Mouse (Mus musculus) embryonic facial prominence, embryonic 10.5 days (tissue): Measurements from ENCODE around the gene Rnf148. TPM values are rescaled to one million over a fixed set of nuclear protein-coding genes. Genes with fewer than 3 reads are reported as not detected.

Experiments
- DNase-seq: peaks from one replicate; pipeline ENCODE4 v3.0.0-alpha.2; 2017; ENCODE audit warnings: low spot score
- H3K27ac ChIP-seq: fragments of 300-500 bp; sonication (generic); replicated peaks from 2 replicates; pipeline ENCODE4 v1.5.1; 2016; ENCODE audit warnings: mild to moderate bottlenecking
- H3K27me3 ChIP-seq: fragments of 300-500 bp; sonication (generic); replicated peaks from 2 replicates; pipeline ENCODE4 v1.6.1; 2016; ENCODE audit warnings: low read depth, mild to moderate bottlenecking; ENCODE audit not compliant: poor library complexity, severe bottlenecking
- H3K36me3 ChIP-seq: fragments of 300-500 bp; sonication (generic); replicated peaks from 2 replicates; pipeline ENCODE4 v1.6.1; 2016; ENCODE audit warnings: mild to moderate bottlenecking, moderate library complexity
- H3K4me1 ChIP-seq: fragments of 300-500 bp; sonication (generic); 2 replicates; pipeline ENCODE4 v1.6.1; 2016
- H3K4me3 ChIP-seq: fragments of 300-500 bp; sonication (generic); 2 replicates; pipeline ENCODE4 v1.5.1; 2016; ENCODE audit warnings: mild to moderate bottlenecking, moderate library complexity
- H3K9me3 ChIP-seq: fragments of 300-500 bp; sonication (generic); 2 replicates; pipeline ENCODE4 v1.6.1; 2016; ENCODE audit warnings: mild to moderate bottlenecking
- WGBS: fragments of 180-500 bp; shearing (Covaris S2); methylation state at CpG from one replicate; pipeline ENCODE4 v1.1.7; 2016; 5-methylcytosine and 5-hydroxymethylcytosine counted together
- polyA plus RNA-seq: library from polyadenylated mRNA; unstranded; fragments of >200 nt; fragmentation: Nextera tagmentation; extraction: Ambion mirVana; gene quantifications from 2 replicates; pipeline ENCODE4 v1.2.1, GENCODE M21; 2016

Gene Rnf148
- not detected in 2 replicates for polyA plus RNA-seq

DNA sequence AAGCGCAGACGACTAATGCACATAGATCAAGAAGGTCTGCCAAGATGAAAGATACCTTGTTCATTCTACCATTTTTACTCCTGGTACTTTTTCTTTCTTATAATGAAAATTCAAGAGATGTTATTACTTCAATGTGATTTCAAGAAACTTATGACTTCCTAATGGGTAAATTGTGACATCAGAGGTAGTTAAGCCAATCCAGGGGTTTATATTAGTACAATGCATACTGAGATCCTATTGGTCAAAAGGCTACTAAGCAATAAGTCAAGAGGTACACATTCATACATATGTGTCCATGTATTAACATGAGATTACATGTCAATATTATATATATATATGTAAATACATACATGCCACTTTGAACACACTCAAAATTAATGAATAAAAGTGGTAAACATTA lies at the start of gene Rnf148:
Rnf148 (minus strand) TSS at position 101 of the 400 bp plus-strand sequence.
- WGBS = 91% methylated on average over 2 of the region's 2 CpGs
- Histone ChIP-seq H3K36me3 (no peaks in the 10 kb centered on the region), H3K9me3 (no peaks in the 10 kb centered on the region), H3K27me3 (no peaks in the 10 kb centered on the region), H3K4me3 (no peak within 1 kb of the TSS), H3K27ac (no peak within 1 kb of the TSS), H3K4me1 (no peaks in the 10 kb centered on the region)
- no peak for DNase-seq

DNA sequence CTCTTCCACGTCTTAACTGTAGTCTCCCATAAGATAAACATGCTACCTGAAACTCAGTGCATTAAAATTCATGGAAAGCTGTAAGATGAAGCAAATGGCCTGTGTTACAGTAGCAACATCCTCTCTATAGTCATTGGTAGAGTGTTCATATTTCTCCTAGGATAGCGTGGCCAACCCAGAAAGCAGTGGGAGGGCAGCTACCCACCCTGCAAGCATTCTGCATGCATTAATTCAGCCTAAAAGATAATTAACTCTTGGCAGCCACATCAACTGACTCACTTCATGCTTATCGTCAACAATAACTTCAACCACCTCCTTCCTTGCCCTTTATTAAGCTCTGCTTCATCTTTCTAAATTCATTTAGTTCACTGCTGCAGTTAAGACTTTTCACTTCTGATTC lies 45.9 kb upstream of the Rnf148 start:
- WGBS = 87% methylated on average over 3 of the region's 3 CpGs

DNA sequence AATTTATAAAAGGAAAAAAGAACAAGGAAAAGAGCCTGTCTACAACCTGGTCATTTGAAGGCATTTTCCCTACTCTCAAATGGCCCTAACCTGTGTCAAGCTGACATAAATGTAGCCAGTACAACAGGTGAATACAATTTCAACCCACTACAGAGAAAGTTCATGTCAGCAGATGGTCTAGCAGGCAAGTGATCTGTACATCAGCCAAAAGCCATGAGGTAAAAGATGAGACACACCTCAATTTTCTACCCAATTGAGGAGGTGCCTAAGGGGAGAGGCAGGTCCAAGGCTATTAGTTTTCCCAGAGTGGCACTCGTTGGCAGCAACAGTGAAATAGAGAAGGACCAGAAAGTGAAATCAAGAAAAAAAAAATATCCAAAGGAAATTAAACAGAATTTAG lies 23.2 kb upstream of the Rnf148 start:
- H3K36me3 ChIP-seq = no peaks in the 10 kb centered on the region
- no peak for DNase-seq
- no peaks in the 10 kb centered on the region for H3K27me3 ChIP-seq
- no peak overlapping the region for H3K27ac ChIP-seq
- no peak overlapping the region for H3K4me3 ChIP-seq
- no peaks in the 10 kb centered on the region for H3K9me3 ChIP-seq
- no peaks in the 10 kb centered on the region for H3K4me1 ChIP-seq
- WGBS = 70% methylated on average over 1 of the region's 1 CpGs

More for the DNA sequence above, 45.9 kb upstream of the Rnf148 start:
- no peaks in the 10 kb centered on the region for H3K4me1 ChIP-seq
- H3K4me3 ChIP-seq = no peak overlapping the region
- H3K36me3 ChIP-seq = no peaks in the 10 kb centered on the region
- no peak for DNase-seq
- no peaks in the 10 kb centered on the region for H3K9me3 ChIP-seq
- H3K27me3 ChIP-seq = no peaks in the 10 kb centered on the region
- H3K27ac ChIP-seq = no peak overlapping the region

DNA sequence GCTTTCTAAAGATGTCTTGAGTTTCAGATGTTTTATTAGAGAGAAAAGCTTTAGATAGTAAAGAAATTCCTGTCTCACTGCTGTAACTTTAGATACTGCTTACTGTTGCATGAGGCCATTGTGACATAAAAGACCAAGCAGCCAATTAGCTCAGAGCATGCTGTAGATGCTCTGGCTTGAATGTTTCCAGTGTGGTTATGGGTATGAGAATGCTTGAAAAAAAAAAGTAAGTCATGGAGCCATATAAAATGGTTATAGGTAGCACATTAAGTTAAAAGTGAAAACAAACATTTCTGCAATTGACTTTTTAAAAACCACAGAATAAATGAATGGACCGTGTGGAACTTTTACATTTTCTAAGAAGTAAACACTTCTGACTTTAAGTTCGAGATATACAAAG lies 4.7 kb downstream of the Rnf148 start, which contains the start of gene Rnf133:
Rnf133 (minus strand) TSS at position 101 of the 400 bp plus-strand sequence.
- DNase-seq = no peak
- Histone ChIP-seq H3K27ac (no peak within 1 kb of the TSS), H3K36me3 (no peaks in the 10 kb centered on the region), H3K27me3 (no peaks in the 10 kb centered on the region), H3K4me3 (no peak within 1 kb of the TSS), H3K9me3 (no peaks in the 10 kb centered on the region), H3K4me1 (no peaks in the 10 kb centered on the region)
- 90% methylated on average over 2 of the region's 2 CpGs for WGBS

DNA sequence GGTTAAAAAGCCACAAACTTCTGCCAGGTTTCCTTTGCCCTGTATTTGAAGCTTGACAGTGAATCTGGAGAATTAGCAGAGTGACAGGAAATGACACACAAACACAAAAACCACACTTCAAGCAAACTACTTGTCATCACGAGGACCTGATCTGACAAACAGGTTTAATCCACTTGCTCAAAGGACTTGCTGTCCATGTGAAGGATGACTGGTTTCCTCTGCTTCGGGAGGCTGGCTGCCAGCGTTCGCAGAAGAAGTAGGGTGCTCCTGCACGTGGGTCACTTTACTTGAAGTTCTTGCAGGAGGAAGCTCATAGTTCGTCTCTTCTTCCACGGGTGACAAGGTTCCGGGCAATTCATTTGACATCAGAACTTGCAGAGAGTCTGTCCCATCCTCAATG lies 6.2 kb downstream of the Rnf148 start:
- H3K36me3 ChIP-seq = no peaks in the 10 kb centered on the region
- H3K27me3 ChIP-seq = no peaks in the 10 kb centered on the region
- WGBS = 83% methylated on average over 8 of the region's 8 CpGs
- no peak overlapping the region for H3K4me3 ChIP-seq
- DNase-seq = no peak
- no peak overlapping the region for H3K27ac ChIP-seq
- H3K9me3 ChIP-seq = no peaks in the 10 kb centered on the region
- no peaks in the 10 kb centered on the region for H3K4me1 ChIP-seq

DNA sequence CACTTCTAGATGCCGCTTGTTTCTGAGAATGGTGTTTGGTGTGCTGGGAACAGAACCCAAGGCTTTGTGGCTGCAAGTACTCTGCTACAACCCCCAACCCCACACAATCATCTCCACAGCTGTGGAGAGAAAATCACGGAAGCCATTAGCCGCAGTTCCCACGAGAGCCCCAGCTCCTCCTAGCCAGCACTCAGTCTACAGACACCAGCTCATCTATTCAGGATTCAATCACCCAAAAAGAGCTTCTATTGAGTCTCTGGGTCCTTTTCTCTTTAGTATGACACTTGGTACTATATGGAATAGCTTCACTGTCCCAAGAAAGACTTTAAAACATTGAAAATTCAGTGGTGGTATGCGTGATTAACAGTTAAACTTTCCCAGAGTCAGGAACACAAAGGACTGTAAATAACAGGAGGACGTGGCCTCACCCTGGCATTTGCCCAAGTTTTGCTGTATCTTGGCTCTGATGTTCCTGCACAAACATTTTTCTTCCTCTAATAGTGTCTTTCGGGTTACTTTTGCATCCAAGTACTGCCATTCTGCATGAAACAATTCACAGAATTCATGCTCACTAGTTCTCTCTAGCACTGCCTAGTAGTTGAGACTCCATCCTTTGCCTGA lies 7.2 kb downstream of the Rnf148 start:
- no peak for DNase-seq
- no peak overlapping the region for H3K4me3 ChIP-seq
- no peaks in the 10 kb centered on the region for H3K36me3 ChIP-seq
- no peaks in the 10 kb centered on the region for H3K9me3 ChIP-seq
- no peaks in the 10 kb centered on the region for H3K4me1 ChIP-seq
- WGBS = 86% methylated on average over 7 of the region's 7 CpGs
- H3K27me3 ChIP-seq = no peaks in the 10 kb centered on the region
- H3K27ac ChIP-seq = no peak overlapping the region

DNA sequence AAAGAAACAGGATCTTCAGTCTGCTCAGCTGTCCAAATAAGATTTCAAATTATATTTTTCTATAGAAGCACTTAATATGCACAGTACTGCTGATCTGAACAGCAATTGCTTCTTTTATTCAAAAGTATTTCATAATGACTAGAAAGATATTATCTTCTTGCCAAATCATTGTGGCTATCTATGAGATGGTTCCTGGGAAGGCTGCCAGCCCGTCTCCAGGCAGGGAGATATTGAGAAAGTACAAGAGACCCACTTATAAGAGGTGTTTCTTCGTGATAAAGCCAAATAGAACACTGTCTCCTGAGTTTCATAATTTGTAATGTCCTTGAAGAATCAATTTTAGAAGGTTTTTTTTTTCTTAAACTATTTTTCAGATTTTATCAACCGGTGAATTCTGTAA lies 17.9 kb downstream of the Rnf148 start:
- Histone ChIP-seq H3K27ac (no peak overlapping the region), H3K9me3 (no peaks in the 10 kb centered on the region), H3K27me3 (no peaks in the 10 kb centered on the region), H3K4me3 (no peak overlapping the region), H3K4me1 (no peaks in the 10 kb centered on the region), H3K36me3 (no peaks in the 10 kb centered on the region)
- no peak for DNase-seq
- 81% methylated on average over 3 of the region's 3 CpGs for WGBS

DNA sequence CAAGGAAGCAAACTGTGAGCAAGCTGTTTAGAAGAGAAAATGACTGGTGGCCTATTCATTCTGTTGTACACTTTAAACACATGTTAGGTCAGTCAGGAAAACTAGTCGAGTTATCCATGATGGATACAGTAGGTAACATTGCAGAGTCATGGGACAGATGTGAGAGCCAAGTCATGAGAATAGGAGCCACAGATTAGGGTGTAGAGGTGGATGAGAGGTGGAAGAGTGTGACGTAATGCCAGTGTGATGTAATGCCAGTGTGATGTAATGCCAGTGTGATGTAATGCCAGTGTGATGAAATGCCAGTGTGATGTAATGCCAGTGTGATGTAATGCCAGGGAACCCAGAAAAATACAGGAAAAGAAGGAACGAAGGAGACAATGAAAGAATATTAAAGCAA lies 19.7 kb downstream of the Rnf148 start:
- H3K36me3 ChIP-seq = no peaks in the 10 kb centered on the region
- no peak for DNase-seq
- WGBS = 91% methylated on average over 3 of the region's 3 CpGs
- no peaks in the 10 kb centered on the region for H3K4me1 ChIP-seq
- no peak overlapping the region for H3K4me3 ChIP-seq
- H3K27me3 ChIP-seq = no peaks in the 10 kb centered on the region
- H3K9me3 ChIP-seq = no peaks in the 10 kb centered on the region
- no peak overlapping the region for H3K27ac ChIP-seq

DNA sequence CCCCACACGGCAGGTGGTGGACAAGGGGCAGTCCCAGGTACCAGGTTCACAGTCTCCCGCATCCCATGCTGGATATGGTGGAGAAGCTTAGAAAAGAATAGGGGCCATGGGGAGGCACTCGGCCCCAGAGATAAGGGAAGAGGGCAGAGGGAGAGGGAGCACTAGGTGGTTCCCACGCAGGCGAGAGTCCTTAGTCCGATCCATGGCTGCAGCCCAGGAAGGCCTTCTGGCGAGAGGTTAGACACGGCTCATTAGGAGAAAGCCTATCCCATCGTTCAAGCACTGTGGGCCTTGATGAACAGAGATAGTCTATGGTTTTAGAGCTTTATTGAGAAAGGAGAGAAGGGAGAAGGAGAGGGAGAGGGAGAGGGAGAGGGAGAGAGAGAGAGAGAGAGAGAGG lies 20.9 kb downstream of the Rnf148 start:
- Histone ChIP-seq H3K36me3 (no peaks in the 10 kb centered on the region), H3K27ac (no peak overlapping the region), H3K4me3 (no peak overlapping the region), H3K4me1 (no peaks in the 10 kb centered on the region), H3K9me3 (no peaks in the 10 kb centered on the region), H3K27me3 (no peaks in the 10 kb centered on the region)
- 81% methylated on average over 9 of the region's 9 CpGs for WGBS
- no peak for DNase-seq

DNA sequence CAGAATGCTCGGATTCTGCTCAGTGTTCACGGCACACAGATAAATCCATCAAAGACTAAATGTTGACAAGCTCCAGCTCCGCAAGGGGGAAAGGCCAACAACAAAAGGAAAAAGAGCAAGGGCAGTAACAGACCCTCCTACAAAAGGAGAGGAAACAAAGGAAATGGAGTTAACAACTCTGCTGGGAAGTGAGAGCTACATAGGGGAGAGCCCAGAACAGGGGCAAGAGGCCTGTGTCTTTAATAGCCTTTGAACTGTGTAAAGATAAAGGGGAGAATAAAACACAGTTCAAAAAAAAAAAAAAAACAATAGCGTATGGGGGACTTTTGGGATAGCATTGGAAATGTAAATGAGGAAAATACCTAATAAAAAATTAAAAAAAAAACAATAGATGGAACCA lies 24.5 kb downstream of the Rnf148 start:
- Histone ChIP-seq H3K27me3 (no peaks in the 10 kb centered on the region), H3K4me3 (no peak overlapping the region), H3K9me3 (no peaks in the 10 kb centered on the region), H3K36me3 (no peaks in the 10 kb centered on the region), H3K4me1 (no peaks in the 10 kb centered on the region), H3K27ac (no peak overlapping the region)
- 45% methylated on average over 4 of the region's 4 CpGs for WGBS
- no peak for DNase-seq

Other genes with a start within 250 kb of the Rnf148 start
- not detected in 2 replicates for gene Rnf133, start 4.8 kb downstream of the Rnf148 start, polyA plus RNA-seq
- gene Cadps2, start 184.3 kb upstream of the Rnf148 start, polyA plus RNA-seq = 1.2 and 1.9 TPM in 2 replicates